Mouse (Mus musculus): ENCODE data around the gene Psip1.

DNA sequence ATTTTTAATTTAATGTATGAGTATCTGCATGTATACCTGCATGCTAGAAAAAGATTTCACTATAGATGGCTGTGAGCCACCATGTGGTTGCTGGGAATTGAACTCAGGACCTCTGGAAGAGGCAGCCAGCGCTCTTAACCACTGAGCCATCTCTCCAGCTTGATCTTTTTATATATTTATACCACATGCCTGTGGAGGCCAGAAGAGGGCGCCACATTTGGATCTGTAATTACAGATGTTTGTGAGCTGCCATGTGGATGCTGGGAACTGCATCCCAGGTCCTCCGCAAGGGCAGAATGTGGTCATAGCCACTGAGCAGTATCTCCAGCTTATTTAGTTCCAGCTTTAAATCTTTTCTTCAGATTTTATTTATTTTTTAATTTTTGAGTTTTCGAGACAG, 34.0 kb upstream of the Psip1 start:
- TF ChIP-seq MAFK (IDR thresholded peaks at IDR 0.05; ENCODE audit: insufficient read depth, low read depth, low read length) (no peak), CHD2 (IDR thresholded peaks at IDR 0.05; ENCODE audit: low read depth, low read length) (no peak)
